Mouse (Mus musculus) heart, adult 11 months (tissue): Measurements from ENCODE around the gene Adgrb3.
"Not testable (repeated sequence)": the region's sequence is repeated elsewhere in the genome, so short reads cannot be mapped to it uniquely, and the experiment has no call there.

Source experiments
- DNase-seq: peaks from one replicate; pipeline ENCODE4 v3.0.0; 2022

The Adgrb3 gene

GRCm38 (mm10) chr1:25085616-25086372 lies 743.7 kb downstream of the Adgrb3 start:
- no peak for DNase-seq

- no peak for DNase-seq
Observed at GRCm38 (mm10) chr1:25082377-25082776, 747.1 kb downstream of the Adgrb3 start.

GRCm38 (mm10) chr1:25081265-25081849 lies 748.1 kb downstream of the Adgrb3 start:
- DNase-seq: no peak

- DNase-seq: no peak
Observed at GRCm38 (mm10) chr1:25079395-25079794, 750.1 kb downstream of the Adgrb3 start.

- DNase-seq: no peak
Observed at GRCm38 (mm10) chr1:25075952-25076351, 753.6 kb downstream of the Adgrb3 start.

- DNase-seq: no peak
Observed at GRCm38 (mm10) chr1:25063964-25064363, 765.5 kb downstream of the Adgrb3 start.

- DNase-seq: no peak
Observed at GRCm38 (mm10) chr1:25060935-25061334, 768.6 kb downstream of the Adgrb3 start.

- no peak for DNase-seq
Observed at GRCm38 (mm10) chr1:25060191-25060590, 769.3 kb downstream of the Adgrb3 start.

- DNase-seq: no peak
Observed at GRCm38 (mm10) chr1:25057656-25058055, 771.9 kb downstream of the Adgrb3 start.

- DNase-seq: no peak
Observed at GRCm38 (mm10) chr1:25057212-25057611, 772.3 kb downstream of the Adgrb3 start.

GRCm38 (mm10) chr1:25042091-25042490 lies 787.4 kb downstream of the Adgrb3 start:
- no peak for DNase-seq

- no peak for DNase-seq
Observed at GRCm38 (mm10) chr1:25034161-25034560, 795.3 kb downstream of the Adgrb3 start.

GRCm38 (mm10) chr1:25033155-25034095 lies 796.1 kb downstream of the Adgrb3 start:
- DNase-seq: no peak

- DNase-seq: no peak
Observed at GRCm38 (mm10) chr1:25023156-25023555, 806.4 kb downstream of the Adgrb3 start.

- DNase-seq: not testable (repeated sequence)
Observed at GRCm38 (mm10) chr1:25017851-25018250, 811.7 kb downstream of the Adgrb3 start.
